Mouse (Mus musculus) stomach, postnatal 0 days (tissue): ENCODE data around the gene Sass6.
"Not testable (repeated sequence)": the region's sequence is repeated elsewhere in the genome, so short reads cannot be mapped to it uniquely, and the experiment has no call there.

Experiments
- CTCF ChIP-seq: IDR thresholded peaks from 2 replicates; pipeline ENCODE4 v1.5.1; 2016; ENCODE audit warnings: antibody characterized with exemption, low read depth, mild to moderate bottlenecking, moderate library complexity
- EP300 ChIP-seq: optimal IDR thresholded peaks from 2 replicates; pipeline ENCODE3; 2016; ENCODE audit warnings: antibody characterized with exemption

GRCm38 (mm10) chr3:116561315-116561714, 33.5 kb upstream of the Sass6 start:
- TF ChIP-seq CTCF, EP300: not testable (repeated sequence)
